Mouse (Mus musculus): Measurements from ENCODE around the gene Bhlhe23. TPM values are rescaled to one million over a fixed set of nuclear protein-coding genes. Genes with fewer than 3 reads are reported as not detected.

Gene Bhlhe23
- total and polyA plus RNA-seq, 2 experiments from 2014 or later = 0.49 to 0.73 TPM

DNA sequence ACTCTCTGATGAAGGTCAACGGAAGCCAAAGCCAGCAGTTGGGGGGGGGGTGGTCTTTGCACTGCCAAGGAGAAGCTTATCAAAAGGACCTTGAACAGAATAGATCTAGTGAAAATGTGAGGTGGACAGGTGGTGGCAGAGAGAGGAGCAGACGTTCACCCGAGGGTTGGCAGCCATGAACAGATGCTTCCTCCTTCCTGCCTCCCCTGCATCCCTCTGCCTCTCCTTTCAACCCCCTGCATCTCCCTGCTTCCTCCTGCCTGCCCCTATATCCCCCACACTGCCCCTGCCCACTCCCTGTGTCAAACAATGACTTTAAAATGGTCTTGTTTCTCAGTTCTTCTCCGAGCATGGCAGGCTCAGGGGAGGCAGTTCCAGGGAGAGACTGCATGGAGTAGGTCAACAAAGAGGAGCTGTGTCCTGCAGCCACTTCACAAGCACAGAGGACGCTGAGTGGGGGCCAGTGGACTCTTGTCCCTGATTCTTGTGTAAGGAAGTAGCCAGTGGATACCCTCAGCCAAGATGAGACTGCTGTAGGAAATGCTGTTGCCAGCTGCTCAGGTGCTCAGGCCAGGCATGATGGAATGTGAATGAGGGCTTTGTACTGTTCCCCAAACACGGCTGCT lies 39.9 kb upstream of the Bhlhe23 start:
- Histone ChIP-seq H3K27ac (peak overlapping the region; percentile 64), H3K27me3 (ENCODE audit: insufficient read depth, low read length) (no peaks in the 10 kb centered on the region), H3K4me3 (ENCODE audit: low read length) (no peak overlapping the region), H3K9me3 (ENCODE audit: low read length) (no peaks in the 10 kb centered on the region), H3K9ac (replicated peaks; ENCODE audit: low read length) (0 out of 2 replicates have a peak overlapping the region, but pooled peaks have one; percentile 13), H3K4me1 (ENCODE audit: insufficient read depth, low read length) (0 out of 2 replicates have a peak, but pooled peaks cover 7% of the 10 kb centered on the region), H3K36me3 (ENCODE audit: insufficient read depth, low read length) (no peaks in the 10 kb centered on the region), H3K4me2 (ENCODE audit: low read depth, low read length) (no peak overlapping the region)
- ATAC-seq = no peak
- no peak for TF ChIP-seq CTCF (IDR thresholded peaks at IDR 0.05; ENCODE audit: low read depth)
- DNase-seq (ENCODE audit: low spot score) = no peak
- 33% methylated on average over 6 of the region's 6 CpGs for WGBS

- Histone ChIP-seq H3K4me3 (ENCODE audit: low read length) (no peak overlapping the region), H3K9ac (replicated peaks; ENCODE audit: low read length) (no peak overlapping the region), H3K9me3 (ENCODE audit: low read length) (no peaks in the 10 kb centered on the region), H3K4me2 (ENCODE audit: low read depth, low read length) (no peak overlapping the region), H3K4me1 (ENCODE audit: insufficient read depth, low read length) (0 out of 2 replicates have a peak, but pooled peaks cover 7% of the 10 kb centered on the region), H3K36me3 (ENCODE audit: insufficient read depth, low read length) (no peaks in the 10 kb centered on the region), H3K27me3 (ENCODE audit: insufficient read depth, low read length) (no peaks in the 10 kb centered on the region), H3K27ac (no peak overlapping the region)
- peak; percentile 64 for TF ChIP-seq CTCF (IDR thresholded peaks at IDR 0.05; ENCODE audit: low read depth)
- ATAC-seq (peak; percentile 71), DNase-seq (ENCODE audit: low spot score) (peak; percentile 68)
- 46% methylated on average over 4 of the region's 4 CpGs for WGBS
Observed at GRCm38 (mm10) chr2:180813982-180814568, 37.4 kb upstream of the Bhlhe23 start.

DNA sequence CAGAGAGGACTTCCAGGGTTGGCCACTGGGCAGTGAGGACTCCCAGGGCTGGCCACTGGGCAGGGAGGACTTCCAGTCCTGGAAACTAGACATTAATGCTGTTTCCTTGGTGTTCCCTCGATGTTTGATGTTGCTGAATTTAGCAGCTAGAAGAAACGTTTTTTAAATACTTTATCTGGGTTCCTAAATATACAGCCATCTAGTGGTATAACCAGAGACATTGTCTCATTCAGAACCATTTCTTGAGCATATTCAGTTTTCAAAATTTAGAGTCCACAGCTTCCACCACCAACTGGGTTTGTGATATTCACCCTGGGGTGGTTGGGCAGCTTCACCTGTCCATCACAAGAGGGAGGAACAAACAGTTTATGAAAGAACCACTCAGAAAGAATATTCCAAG lies 34.3 kb upstream of the Bhlhe23 start:
- no peaks in the 10 kb centered on the region for H3K36me3 ChIP-seq (ENCODE audit: insufficient read depth, low read length)
- TF ChIP-seq CTCF (IDR thresholded peaks at IDR 0.05; ENCODE audit: low read depth) = peak; percentile 37
- WGBS = 35% methylated on average over 2 of the region's 2 CpGs
- H3K4me3 ChIP-seq (ENCODE audit: low read length) = no peak overlapping the region
- ATAC-seq (no peak), DNase-seq (ENCODE audit: low spot score) (no peak)
- H3K9me3 ChIP-seq (ENCODE audit: low read length) = no peaks in the 10 kb centered on the region
- no peaks in the 10 kb centered on the region for H3K4me1 ChIP-seq (ENCODE audit: insufficient read depth, low read length)
- H3K27ac ChIP-seq = no peak overlapping the region
- no peak overlapping the region for H3K9ac ChIP-seq (replicated peaks; ENCODE audit: low read length)
- no peak overlapping the region for H3K4me2 ChIP-seq (ENCODE audit: low read depth, low read length)
- no peaks in the 10 kb centered on the region for H3K27me3 ChIP-seq (ENCODE audit: insufficient read depth, low read length)

GRCm38 (mm10) chr2:180809510-180809909 lies 32.8 kb upstream of the Bhlhe23 start:
- 76% methylated on average over 10 of the region's 10 CpGs for WGBS
- no peak overlapping the region for H3K4me2 ChIP-seq (ENCODE audit: low read depth, low read length)
- no peak for ATAC-seq
- TF ChIP-seq CTCF (IDR thresholded peaks at IDR 0.05; ENCODE audit: low read depth) = no peak
- no peaks in the 10 kb centered on the region for H3K36me3 ChIP-seq (ENCODE audit: insufficient read depth, low read length)
- DNase-seq (ENCODE audit: low spot score) = no peak
- no peaks in the 10 kb centered on the region for H3K27me3 ChIP-seq (ENCODE audit: insufficient read depth, low read length)
- no peak overlapping the region for H3K4me3 ChIP-seq (ENCODE audit: low read length)
- H3K9me3 ChIP-seq (ENCODE audit: low read length) = no peaks in the 10 kb centered on the region
- H3K9ac ChIP-seq (replicated peaks; ENCODE audit: low read length) = no peak overlapping the region
- H3K27ac ChIP-seq = no peak overlapping the region
- no peaks in the 10 kb centered on the region for H3K4me1 ChIP-seq (ENCODE audit: insufficient read depth, low read length)

GRCm38 (mm10) chr2:180805966-180806365 lies 29.3 kb upstream of the Bhlhe23 start:
- Histone ChIP-seq H3K36me3 (ENCODE audit: insufficient read depth, low read length) (no peaks in the 10 kb centered on the region), H3K27me3 (ENCODE audit: insufficient read depth, low read length) (no peaks in the 10 kb centered on the region), H3K4me2 (ENCODE audit: low read depth, low read length) (no peak overlapping the region), H3K27ac (no peak overlapping the region), H3K4me1 (ENCODE audit: insufficient read depth, low read length) (no peaks in the 10 kb centered on the region), H3K4me3 (ENCODE audit: low read length) (no peak overlapping the region), H3K9me3 (ENCODE audit: low read length) (no peaks in the 10 kb centered on the region), H3K9ac (replicated peaks; ENCODE audit: low read length) (no peak overlapping the region)
- 48% methylated on average over 1 of the region's 1 CpGs for WGBS
- peak; percentile 89 for TF ChIP-seq CTCF (IDR thresholded peaks at IDR 0.05; ENCODE audit: low read depth)
- ATAC-seq (peak; percentile 89), DNase-seq (ENCODE audit: low spot score) (peak; percentile 78)

GRCm38 (mm10) chr2:180796008-180796407 lies 19.3 kb upstream of the Bhlhe23 start:
- DNase-seq (ENCODE audit: low spot score) (peak; percentile 11), ATAC-seq (no peak; the same call in 1 of the 2 replicates)
- H3K9me3 ChIP-seq (ENCODE audit: low read length) = no peaks in the 10 kb centered on the region
- peak; percentile 60 for TF ChIP-seq CTCF (IDR thresholded peaks at IDR 0.05; ENCODE audit: low read depth)
- H3K4me3 ChIP-seq (ENCODE audit: low read length) = no peak overlapping the region
- no peak overlapping the region for H3K4me2 ChIP-seq (ENCODE audit: low read depth, low read length)
- H3K27me3 ChIP-seq (ENCODE audit: insufficient read depth, low read length) = no peaks in the 10 kb centered on the region
- no peak overlapping the region for H3K27ac ChIP-seq
- 52% methylated on average over 4 of the region's 4 CpGs for WGBS
- no peaks in the 10 kb centered on the region for H3K4me1 ChIP-seq (ENCODE audit: insufficient read depth, low read length)
- H3K9ac ChIP-seq (replicated peaks; ENCODE audit: low read length) = no peak overlapping the region
- no peaks in the 10 kb centered on the region for H3K36me3 ChIP-seq (ENCODE audit: insufficient read depth, low read length)

- Histone ChIP-seq H3K9ac (replicated peaks; ENCODE audit: low read length) (no peak overlapping the region), H3K36me3 (ENCODE audit: insufficient read depth, low read length) (no peaks in the 10 kb centered on the region), H3K4me3 (ENCODE audit: low read length) (no peak overlapping the region), H3K4me2 (ENCODE audit: low read depth, low read length) (no peak overlapping the region), H3K27me3 (ENCODE audit: insufficient read depth, low read length) (no peaks in the 10 kb centered on the region), H3K27ac (no peak overlapping the region), H3K9me3 (ENCODE audit: low read length) (no peaks in the 10 kb centered on the region), H3K4me1 (ENCODE audit: insufficient read depth, low read length) (no peaks in the 10 kb centered on the region)
- ATAC-seq (no peak), DNase-seq (ENCODE audit: low spot score) (no peak)
- no peak for TF ChIP-seq CTCF (IDR thresholded peaks at IDR 0.05; ENCODE audit: low read depth)
- WGBS = 39% methylated on average over 3 of the region's 3 CpGs
Observed at GRCm38 (mm10) chr2:180795597-180795996, 18.9 kb upstream of the Bhlhe23 start.
